Mouse (Mus musculus): ENCODE results near the gene Zfp36.
A peak's percentile ranks its signal among the peaks of the same experiment; 100 is the strongest.

Gene Zfp36

GRCm38 (mm10) chr7:28338108-28338998 is 41.7 kb downstream of the Zfp36 start, which contains the start of gene Supt5:
Gene Supt5, minus strand, starts transcription at chr7:28338746.
- peak; percentile 99 for DNase-seq (ENCODE audit: low read depth)

DNA sequence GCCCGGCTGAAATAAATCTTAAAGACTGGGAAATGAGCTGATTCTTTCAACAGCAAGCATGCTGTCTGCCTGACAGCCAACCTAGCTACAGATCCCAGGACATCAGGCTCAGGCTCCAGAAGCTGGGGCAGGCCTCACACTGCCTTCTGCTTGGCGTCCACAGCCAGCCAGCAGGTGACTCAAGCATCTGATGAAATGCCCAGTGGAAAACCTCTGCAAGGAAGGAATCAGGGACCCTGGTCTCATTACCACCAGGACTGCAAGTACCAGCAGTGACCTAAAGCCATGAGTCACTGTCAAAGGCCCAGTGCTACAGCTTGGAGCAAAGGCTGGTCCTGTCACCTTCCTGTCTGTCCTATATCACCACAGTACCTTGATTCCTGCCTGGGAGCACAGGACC is 44.6 kb downstream of the Zfp36 start:
- DNase-seq (ENCODE audit: low read depth): no peak

GRCm38 (mm10) chr7:28334534-28334933 is 45.5 kb downstream of the Zfp36 start:
- DNase-seq (ENCODE audit: low read depth): no peak

DNA sequence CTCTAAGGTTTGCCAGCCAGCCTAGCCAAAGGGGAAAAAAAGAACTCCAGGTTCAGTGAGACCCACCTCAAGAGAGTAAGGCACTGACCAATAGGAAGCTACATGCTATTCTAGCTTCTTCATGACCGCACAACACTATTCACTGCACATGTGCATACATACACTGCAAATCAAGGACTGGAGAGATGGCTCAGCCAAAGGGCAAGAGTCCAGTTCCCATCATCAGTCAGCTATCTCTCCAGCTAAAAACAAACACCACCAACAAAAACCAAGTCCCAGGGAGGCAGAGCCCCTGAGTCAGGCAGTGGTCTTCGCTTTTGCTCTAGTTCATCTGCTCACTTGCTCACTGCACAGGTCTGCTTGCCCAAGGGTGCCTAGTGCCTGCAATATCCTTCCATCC is 51.8 kb downstream of the Zfp36 start:
- no peak for DNase-seq (ENCODE audit: low read depth)

All from c-Kit-positive CD71-positive TER-119-negative erythroid progenitor cells, embryonic 14.5 days (primary cell).